In genomic region chr11:87445593-87445992, GRCm38 (mm10) we compare ENCODE assay signal across 2 mouse cellular contexts. TPM values are rescaled to one million over a fixed set of nuclear protein-coding genes. Genes with fewer than 3 reads are reported as not detected.
"Had no signal": no experiment of that assay in that cellular context is flagged by ENCODE, and none has a peak within 500 bp of the region (broad histone marks: within the 10 kb centered on the region; RNA-seq: fewer than 3 reads in every experiment).

No protein-coding gene starts in this region.

RNA-seq across cellular contexts. Expression of gene Tex14, which starts 40.7 kb away (rescaled TPM):
- total RNA-seq: granulocyte monocyte progenitor cell, adult 5-6 weeks had no signal
- polyA plus RNA-seq: hindbrain, embryonic 11.5 days had no signal
